Mouse (Mus musculus) mature B cell (primary cell): ENCODE results near the gene Srgap3.

Experiments
- in situ Hi-C: fragments of 300-500 bp; cut with MboI; formaldehyde crosslinking; loops from 2 replicates; pipeline ENCODE4 v1.14.3; 2019

Gene Srgap3

GRCm38 (mm10) chr6:112815604-112816003, 131.5 kb downstream of the Srgap3 start:
- in situ Hi-C loops, result no loop called here

- in situ Hi-C loops, result no loop called here
Measured at GRCm38 (mm10) chr6:112814525-112815086, 132.5 kb downstream of the Srgap3 start.

- in situ Hi-C loops, result no loop called here
Measured at GRCm38 (mm10) chr6:112812884-112813283, 134.2 kb downstream of the Srgap3 start.

GRCm38 (mm10) chr6:112810521-112810830, 136.6 kb downstream of the Srgap3 start:
- in situ Hi-C loops, result no loop called here

- in situ Hi-C loops, result no loop called here
Measured at GRCm38 (mm10) chr6:112809658-112810520, 137.2 kb downstream of the Srgap3 start.

GRCm38 (mm10) chr6:112808738-112809137, 138.3 kb downstream of the Srgap3 start:
- in situ Hi-C loops, result no loop called here

GRCm38 (mm10) chr6:112801917-112802316, 145.1 kb downstream of the Srgap3 start:
- in situ Hi-C loops, result no loop called here

- in situ Hi-C loops, result no loop called here
Measured at GRCm38 (mm10) chr6:112798378-112798777, 148.7 kb downstream of the Srgap3 start.

GRCm38 (mm10) chr6:112796607-112797006, 150.5 kb downstream of the Srgap3 start:
- in situ Hi-C loops, result no loop called here

- in situ Hi-C loops, result no loop called here
Measured at GRCm38 (mm10) chr6:112793887-112794286, 153.2 kb downstream of the Srgap3 start.

- in situ Hi-C loops, result no loop called here
Measured at GRCm38 (mm10) chr6:112789901-112790300, 157.2 kb downstream of the Srgap3 start.

- in situ Hi-C loops, result no loop called here
Measured at GRCm38 (mm10) chr6:112788617-112789016, 158.4 kb downstream of the Srgap3 start.

- in situ Hi-C loops, result no loop called here
Measured at GRCm38 (mm10) chr6:112788174-112788573, 158.9 kb downstream of the Srgap3 start.

GRCm38 (mm10) chr6:112781409-112782093, 165.5 kb downstream of the Srgap3 start:
- in situ Hi-C loops, result no loop called here

- in situ Hi-C loops, result no loop called here
Measured at GRCm38 (mm10) chr6:112778211-112778610, 168.9 kb downstream of the Srgap3 start.

GRCm38 (mm10) chr6:112776718-112777117, 170.3 kb downstream of the Srgap3 start:
- in situ Hi-C loops, result no loop called here

- in situ Hi-C loops, result no loop called here
Measured at GRCm38 (mm10) chr6:112773754-112774153, 173.3 kb downstream of the Srgap3 start.

- in situ Hi-C loops, result no loop called here
Measured at GRCm38 (mm10) chr6:112770996-112771395, 176.1 kb downstream of the Srgap3 start.

GRCm38 (mm10) chr6:112758541-112758940, 188.5 kb downstream of the Srgap3 start:
- in situ Hi-C loops, result no loop called here

GRCm38 (mm10) chr6:112756866-112757265, 190.2 kb downstream of the Srgap3 start:
- in situ Hi-C loops, result no loop called here

GRCm38 (mm10) chr6:112754994-112755393, 192.1 kb downstream of the Srgap3 start:
- in situ Hi-C loops, result no loop called here

GRCm38 (mm10) chr6:112752517-112752916, 194.5 kb downstream of the Srgap3 start:
- in situ Hi-C loops, result no loop called here

- in situ Hi-C loops, result no loop called here
Measured at GRCm38 (mm10) chr6:112752007-112752406, 195.1 kb downstream of the Srgap3 start.
